Mouse (Mus musculus): ENCODE data around the gene Aftph.
"Not testable (repeated sequence)": the region's sequence is repeated elsewhere in the genome, so short reads cannot be mapped to it uniquely, and the experiment has no call there.

Gene Aftph

DNA sequence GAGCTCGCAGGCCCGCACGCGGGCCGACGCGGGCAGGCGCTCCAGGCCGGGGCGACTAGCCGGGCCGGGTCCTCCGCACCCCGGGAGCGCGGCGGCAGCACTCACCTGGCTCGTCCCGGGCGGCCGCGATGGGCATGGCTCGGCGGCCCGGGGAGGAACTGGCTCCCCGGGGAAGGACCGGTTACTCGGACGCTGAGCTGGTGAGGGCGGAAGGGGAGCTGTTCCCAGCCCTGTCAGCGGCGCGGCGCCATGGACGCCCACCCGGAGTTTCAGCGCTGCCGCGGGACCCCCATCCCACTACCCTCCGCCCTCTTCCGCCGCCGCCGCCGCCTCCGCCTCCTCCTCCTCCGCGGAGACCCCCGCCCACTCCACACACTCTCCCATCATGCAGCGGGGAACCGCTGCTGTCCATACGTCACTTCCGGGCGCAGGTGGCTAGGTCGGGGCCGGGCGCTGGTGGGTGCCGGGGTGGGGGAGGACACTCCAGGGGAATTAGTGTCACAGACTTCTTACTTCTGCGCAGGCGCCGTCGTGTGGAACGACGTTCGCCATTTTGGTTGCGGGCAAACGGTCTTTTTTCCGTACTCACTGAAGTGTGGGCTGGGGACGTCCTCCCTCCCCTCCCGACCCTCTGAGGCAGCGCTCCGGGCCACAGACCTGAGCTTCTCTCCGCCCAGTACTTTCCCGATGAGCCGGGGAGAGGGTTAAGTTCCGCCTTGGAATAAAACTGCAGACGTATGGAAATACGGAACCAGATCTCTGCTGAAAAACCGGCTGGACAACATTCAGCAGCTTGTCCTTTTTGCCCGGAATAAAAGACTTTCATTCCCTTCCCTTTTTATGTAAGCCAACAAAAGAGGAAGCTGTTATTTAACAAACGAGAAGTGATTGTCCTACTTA is at the start of gene Aftph:
Aftph (minus strand) TSS at position 389 of the 900 bp plus-strand sequence.
- peak; percentile 94 to 96 for DNase-seq (ENCODE audit: low spot score in 2 of 2)

DNA sequence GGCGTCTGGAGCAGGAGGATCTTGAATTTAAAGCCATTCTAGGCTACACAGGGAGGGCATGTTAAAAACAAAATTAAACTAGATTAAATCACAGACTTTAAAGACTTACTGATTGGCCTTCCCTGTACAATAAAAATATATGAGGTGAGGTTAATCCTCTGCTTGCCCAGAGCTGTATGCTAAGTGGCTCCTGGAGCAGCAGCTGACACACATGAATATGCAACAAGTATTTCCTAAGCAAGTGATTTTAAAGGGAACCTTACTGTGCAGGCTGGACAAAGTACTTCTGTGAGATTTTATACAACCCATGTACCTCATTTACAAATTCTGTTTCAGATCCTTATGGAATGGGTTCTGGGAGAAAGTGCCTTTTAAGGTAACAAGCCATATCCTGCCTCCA is 47.6 kb upstream of the Aftph start:
- DNase-seq (ENCODE audit: low spot score in 2 of 2) = no peak

DNA sequence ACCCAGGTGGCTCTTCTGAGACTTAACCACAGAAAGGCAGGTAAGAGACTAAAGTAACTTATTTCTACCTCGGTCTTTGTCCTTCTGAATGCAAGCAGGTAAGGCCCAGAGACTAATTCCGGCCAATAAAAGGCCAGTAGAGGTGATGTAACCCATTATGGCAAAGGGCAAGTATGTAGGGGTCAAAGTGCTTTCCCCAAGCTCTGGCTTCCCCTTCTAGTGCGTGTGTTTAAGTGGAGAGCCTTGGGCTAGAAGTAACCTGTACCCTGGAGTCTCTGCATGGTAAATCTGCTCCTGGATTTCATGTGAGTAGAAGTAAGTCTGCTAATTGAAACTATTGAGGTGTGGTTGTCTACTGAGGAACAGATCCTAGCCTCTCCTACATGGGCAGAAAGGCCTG is 46.7 kb upstream of the Aftph start:
- no peak for DNase-seq (ENCODE audit: low spot score in 2 of 2)

DNA sequence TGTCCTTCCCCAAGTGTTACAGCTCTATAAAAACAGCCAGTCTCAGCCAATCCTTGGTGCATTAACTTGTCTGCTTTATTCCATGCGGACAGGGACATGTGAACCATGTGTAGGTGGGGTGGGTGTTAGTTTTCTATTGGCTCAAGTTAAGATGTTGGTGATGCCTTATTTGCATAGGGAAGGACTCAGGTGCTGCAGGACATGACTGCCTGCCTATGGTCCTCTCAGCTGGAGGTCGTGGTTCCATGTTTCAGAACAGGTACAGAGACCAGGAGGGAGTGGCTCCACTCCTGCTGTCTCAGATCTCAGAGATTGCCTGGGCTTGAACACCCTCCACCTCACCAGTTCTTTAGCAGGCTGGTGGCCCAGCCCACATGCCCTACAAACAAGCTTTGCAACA is 44.8 kb upstream of the Aftph start:
- no peak for DNase-seq (ENCODE audit: low spot score in 2 of 2)

DNA sequence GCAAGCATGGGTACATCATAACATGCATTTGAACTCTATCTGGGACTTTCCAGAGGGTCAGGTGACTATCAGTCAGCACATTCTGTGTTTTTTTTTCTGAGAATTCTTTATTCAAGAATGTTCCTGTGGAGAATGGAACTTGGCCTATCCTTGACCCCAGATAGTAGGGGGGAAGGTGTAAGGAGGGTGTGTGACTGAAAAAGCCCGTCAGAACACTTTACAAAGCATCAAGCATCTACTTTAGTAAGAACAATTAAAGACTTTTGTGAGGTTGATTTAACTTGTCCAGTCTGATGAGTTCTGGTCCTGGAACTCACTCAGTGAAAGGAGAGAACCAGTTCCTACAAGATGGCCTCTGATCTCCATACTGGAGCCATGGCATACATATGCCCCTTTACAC is 43.8 kb upstream of the Aftph start:
- no peak for DNase-seq (ENCODE audit: low spot score in 2 of 2)

DNA sequence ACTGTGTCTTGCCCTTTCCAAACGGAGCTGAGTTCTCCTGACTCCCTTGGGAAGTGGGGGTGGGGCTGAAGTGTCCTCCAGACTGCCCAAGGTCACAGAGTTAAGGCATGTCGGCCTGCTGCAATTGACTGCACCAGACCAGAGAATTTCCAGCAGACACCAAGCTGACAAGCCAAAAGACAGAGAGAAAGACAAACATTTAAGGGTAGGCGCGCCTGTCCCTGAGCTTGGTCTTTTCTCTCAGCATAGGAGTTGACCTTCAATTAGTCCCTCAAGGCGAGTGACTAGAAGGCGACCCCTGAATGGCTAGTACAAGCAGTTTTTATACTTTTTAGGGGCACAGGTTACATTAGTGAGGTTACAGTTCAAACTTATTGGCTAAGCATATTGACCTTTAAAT is 43.4 kb upstream of the Aftph start:
- DNase-seq (ENCODE audit: low spot score in 2 of 2) = no peak

DNA sequence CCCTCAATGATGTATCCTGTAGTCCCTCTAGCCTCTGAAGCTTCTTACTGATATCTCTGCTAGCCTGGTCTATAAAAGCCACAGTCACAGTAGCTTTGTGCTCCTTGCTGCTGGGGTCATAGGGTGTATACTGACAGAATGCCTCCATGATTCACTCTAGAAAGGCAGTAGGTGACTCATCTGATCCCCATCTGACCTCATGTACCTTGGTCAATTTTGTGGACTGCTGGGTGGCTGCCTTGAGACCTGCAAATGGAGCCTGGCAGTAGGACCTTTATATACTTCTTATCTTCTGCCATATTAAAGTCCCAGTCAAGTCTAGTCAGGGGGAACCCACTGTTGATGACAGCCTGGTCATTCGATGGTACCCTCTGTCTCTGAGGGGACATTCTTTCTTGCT is 42.1 kb upstream of the Aftph start:
- DNase-seq (ENCODE audit: low spot score in 2 of 2) = no peak

DNA sequence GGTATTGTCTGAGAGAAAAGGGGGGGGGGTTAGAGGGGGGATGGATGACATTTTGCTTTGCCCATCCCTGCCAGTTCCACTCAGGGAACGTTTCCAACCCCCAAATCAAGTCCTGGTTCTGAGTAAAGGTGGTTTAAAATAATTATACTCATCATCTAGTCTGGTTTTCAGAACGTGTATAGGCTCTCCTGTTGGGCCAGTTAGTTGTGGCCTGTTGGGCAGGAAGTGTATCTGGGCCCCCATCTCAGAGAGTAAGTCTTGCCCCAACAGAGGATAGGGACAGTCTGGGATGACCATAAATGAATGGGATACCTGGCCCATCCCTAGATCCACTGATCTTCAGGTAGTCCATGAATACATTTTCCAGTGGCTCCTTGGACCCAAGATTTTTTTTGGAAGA is 41.2 kb upstream of the Aftph start:
- no peak for DNase-seq (ENCODE audit: low spot score in 2 of 2)

DNA sequence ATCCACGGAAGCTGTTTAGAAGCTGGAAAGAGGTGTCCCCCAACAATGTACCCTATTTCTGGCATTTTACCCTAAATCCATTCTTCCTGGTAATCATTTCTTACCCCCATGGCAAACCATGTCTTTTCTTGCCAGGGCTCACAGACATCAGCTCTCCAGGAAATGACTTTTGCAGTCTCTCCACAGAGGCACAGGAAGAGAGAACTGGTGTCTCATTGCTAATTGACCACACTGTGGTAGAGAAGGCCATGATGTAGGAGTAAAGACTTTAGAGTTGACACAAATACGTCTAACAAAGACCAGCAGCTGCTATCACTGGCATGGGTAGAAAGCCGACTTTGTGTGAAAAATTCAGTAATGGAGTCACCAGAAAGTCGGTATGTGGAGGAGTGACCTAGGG is 38.9 kb upstream of the Aftph start:
- no peak for DNase-seq (ENCODE audit: low spot score in 2 of 2)

DNA sequence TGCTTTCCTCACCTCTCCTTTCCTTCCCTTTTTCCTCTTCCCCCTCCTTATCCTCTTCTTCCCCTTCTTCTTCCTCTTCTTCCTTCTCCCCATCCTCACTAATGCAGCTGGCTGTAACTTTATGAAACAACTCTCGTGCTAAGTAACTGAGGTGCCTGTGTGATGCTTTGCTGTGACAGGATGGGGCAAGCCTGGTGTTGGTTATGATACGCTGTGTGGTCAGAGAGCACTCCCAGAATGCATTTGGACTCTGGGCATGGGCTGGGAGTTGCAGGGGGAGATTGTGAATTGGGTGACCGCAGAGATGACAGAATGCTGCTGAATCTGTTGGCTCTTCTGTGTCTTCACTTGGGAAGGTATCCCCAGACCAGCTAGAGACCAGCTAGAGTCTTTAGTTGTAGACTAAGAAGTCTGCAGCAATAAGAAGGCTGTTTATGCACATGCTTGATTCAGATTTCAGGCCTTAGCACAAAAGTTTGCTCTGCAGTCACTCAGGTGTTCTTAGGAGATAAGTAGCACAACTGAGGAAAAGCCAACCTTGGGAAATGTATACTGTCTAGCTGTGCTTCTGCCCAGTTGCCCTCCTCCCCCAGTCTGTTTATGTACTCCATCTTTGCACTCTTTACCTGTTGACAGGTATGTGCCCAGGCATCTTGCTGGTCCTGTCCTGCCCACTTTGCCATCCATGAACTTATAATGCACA is 37.6 kb upstream of the Aftph start:
- no peak for DNase-seq (ENCODE audit: low spot score in 2 of 2)

DNA sequence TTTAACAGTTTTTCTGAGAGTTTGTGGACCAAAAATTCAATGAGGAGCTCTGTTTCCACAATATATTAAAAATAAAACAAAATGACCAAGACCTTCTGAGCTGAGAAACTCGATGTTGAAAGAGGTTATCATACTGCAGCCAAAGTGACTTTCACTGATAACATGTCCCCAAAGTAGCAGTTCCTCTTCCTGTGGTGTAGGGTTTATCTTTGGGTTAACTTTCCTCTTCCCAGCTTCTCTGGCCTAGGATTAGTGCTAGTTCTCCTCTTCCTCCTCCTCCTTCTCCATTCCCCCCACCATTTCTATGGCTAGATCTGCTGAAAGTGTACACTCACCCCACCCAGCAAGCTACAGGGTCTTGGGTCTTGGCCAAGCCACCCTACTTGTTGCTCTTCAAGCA is 36.9 kb upstream of the Aftph start:
- DNase-seq (ENCODE audit: low spot score in 2 of 2) = no peak

DNA sequence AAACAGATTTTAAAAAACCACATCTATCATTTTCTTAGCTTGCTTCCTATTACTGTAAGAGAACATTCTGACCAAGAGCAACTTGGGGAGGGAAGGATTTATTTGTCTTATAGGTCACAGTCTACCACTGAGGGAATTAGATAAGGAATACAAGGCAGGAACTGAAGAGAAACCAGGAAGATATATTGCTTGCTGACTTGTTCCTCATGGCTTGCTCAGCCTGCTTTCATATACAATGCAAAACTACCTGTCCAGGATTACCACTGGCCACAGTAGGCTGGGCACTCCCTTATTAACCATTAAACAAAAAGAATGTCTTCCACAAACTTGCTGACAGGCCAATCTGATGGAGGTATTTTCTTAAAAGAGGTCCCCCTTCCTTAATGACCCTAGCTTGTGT is 35.3 kb upstream of the Aftph start:
- DNase-seq (ENCODE audit: low spot score in 2 of 2) = no peak

DNA sequence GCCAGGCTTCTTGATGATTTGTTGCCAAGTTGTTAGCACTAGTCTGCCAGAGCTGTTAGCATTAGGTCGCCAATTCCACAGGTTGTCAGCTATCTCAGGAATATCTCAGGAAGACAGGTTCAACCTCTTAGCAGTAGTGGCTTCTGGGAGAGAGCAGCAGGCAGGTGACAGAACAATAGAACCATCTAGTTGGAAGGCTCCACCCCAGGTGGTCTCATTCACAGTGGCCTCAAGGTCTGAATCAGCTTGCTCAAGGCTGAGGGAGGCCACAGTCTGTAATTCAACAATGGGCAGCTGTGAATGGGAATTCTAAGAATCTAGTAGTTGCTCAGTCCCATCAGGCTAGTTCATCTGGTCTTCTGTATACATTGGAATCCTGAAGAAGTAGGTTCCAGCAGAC is 31.3 kb upstream of the Aftph start:
- no peak for DNase-seq (ENCODE audit: low spot score in 2 of 2)

DNA sequence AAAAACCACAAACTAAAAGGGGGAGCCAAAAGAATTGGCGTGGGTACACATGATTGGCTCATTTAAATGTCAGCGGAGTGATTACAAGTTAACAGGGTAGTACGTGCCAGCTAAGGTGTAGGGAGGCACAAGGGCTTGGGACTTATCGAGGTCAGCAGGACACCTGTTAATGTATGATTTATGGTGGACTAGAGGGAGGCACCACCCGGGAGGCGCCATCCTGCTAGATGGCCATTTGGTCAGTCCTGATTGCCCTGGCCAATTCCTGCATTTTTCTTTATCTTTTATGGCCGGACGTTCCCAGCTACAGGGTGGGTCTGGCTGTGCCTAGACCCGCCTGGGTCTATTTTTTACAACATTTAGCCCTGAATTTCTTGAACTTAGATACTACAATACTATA is 30.4 kb upstream of the Aftph start:
- not testable (repeated sequence) for DNase-seq (ENCODE audit: low spot score in 2 of 2)

DNA sequence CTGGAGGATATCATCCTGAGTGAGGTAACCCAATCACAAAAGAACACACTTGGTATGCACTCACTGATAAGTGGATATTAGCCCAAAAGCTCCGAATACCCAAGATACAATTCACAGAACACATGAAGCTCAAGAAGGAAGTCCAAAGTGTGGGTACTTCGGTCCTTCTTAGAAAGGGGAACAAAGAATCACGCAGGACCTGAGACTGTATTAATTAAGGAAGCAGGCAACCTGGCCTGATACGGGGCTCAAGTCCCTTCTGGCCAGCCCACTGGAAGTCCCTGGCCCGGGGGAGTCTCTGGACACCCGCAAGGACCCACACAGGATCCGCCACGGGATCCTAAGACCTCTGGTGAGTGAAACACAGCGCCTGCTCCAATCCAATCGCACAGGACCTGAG is 20.6 kb upstream of the Aftph start:
- DNase-seq (ENCODE audit: low spot score in 2 of 2) = not testable (repeated sequence)

DNA sequence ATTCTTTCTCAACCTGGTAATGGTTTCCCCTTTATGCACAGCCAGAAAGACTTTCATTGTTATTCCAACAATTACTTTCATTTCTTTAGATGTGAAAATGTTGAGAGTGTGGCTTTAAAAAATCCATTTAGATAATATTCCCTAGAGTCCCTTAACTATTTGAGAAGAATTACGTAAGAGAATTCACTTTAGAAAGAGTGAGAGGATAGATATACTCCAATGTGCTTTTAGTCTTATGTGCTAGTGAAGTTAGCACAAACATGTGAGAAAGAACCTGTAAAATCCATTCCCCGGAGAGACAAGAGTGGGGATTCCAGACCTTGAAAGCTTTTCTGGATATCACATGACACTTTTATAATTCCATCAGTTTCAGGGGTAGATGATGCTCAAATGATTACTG is 9.2 kb upstream of the Aftph start:
- no peak for DNase-seq (ENCODE audit: low spot score in 2 of 2)

DNA sequence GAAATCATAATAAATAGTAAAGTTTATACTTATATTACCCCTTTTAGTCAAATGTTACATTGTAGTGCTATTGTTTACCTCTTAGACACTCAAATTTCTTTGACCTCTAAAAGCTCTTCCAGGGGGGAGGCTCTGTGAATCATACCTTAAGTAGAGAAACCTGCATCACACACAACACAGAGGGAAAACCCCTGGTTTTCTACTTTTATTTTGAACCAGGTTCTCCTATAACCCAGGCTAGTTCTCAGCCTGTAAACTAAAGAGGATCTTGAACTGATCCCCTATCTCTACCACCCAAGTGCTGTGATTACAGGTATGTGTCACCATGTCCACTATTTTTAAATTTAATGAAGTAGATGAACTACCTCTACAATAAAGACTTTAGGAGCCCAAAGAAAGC is 2.0 kb upstream of the Aftph start:
- DNase-seq (ENCODE audit: low spot score in 2 of 2) = no peak

DNA sequence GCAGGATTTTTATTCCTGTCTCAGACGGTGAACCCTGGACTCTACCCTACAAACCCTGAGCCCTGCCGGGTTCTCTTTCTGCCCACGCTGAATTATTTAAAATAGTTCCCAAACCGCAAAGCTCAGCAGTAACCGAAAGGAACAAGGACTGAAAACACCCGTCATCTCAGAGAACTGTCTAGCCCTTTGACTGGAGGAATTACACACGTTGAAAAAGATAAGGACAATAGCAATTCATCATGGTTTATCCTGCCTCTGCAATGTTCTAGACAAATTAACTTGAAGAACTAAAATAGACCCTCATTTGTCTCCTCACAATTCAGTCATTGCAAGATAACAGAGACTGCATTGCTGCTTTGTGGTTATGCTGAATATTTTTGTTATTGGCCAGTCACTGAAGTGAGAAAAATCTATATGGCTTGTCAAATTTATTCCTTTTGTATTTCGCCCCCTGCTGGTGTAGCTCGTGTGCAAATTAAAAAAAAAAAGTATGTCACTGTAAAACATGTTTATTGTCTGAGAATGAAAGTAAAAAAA is 1.0 kb upstream of the Aftph start:
- DNase-seq (ENCODE audit: low spot score in 2 of 2) = peak in 1 of 2 experiments; percentile 79

DNA sequence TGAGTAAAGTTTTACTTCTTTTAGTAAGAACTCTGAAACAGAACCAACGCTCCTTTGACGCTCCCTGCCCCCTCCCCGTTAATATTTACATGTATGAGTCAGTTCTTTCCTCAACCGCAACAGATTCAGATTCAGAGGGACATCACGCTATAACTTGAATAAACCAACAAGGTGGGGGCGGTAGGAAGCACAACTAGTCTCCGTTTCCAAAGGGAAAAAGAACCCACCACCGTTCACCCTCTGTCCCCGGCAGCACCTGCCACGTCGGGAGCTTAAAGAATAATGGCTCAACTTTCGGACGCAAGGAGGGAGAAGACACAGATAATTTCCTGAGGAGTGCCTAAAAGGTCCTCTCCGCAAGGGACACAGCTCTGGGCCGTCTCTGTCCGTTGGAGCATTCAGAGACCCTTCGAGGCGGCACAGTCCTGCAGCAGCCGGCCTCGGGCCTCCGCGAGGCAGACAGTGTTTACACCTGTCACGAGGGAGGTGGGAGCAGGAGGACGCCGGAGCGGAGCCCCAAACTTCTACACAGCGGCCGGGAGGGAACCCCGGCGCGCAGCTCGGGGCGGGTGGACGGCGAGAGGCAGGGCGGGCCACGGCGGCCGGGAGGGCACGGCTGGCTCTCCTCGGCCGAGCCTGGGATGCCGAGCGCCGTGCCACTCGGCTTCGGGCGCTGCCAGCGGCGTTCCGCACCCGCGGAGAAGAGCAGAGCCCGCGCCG is 748 bp downstream of the Aftph start:
- peak in 1 of 2 experiments; percentile 39 for DNase-seq (ENCODE audit: low spot score in 2 of 2)

DNA sequence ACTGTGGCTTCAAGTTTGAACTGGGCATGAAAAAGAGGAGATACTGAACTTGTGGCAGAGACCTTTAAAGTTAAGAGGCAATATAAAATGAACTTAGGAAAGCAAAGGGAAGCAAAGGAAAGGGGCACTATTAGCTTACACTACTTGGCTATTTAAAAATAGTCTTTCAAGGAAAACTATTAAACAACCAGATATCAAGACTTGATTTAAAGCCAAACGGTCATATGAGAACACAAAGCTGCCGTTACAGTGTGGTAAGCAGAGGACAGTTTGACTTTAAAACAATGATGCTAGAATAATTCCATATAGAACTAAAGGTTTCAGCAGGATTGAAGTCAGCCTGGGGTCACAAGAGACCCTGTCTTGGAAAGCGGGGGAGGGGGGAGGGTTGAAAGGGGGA is 7.3 kb downstream of the Aftph start:
- no peak for DNase-seq (ENCODE audit: low spot score in 2 of 2)

DNA sequence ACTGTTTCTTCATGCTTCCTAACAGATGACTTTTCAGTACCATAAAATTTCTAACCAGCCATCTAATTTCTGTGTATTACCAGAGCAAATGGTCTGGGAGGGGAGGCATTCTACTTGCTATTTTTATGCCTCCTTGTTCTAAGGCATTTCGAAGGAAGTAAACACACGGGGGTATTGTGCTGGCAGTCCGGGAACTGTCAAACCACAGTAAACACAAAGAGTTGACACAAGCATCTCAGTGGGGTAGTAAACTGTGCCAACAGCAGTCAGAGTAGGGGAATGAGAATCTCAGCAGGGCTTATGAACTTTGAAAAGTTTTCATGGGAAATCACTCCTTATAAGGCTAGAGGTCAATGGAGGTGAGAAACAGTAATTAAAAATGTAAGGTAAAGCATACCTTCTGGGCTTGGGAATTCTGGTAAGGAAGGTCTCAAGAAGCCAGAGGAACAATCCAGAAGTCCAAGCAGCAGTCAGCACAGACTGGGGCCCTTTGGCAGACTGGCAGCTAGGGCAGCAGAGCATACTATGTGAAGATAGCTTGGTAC is 7.8 kb downstream of the Aftph start:
- DNase-seq (ENCODE audit: low spot score in 2 of 2) = no peak

DNA sequence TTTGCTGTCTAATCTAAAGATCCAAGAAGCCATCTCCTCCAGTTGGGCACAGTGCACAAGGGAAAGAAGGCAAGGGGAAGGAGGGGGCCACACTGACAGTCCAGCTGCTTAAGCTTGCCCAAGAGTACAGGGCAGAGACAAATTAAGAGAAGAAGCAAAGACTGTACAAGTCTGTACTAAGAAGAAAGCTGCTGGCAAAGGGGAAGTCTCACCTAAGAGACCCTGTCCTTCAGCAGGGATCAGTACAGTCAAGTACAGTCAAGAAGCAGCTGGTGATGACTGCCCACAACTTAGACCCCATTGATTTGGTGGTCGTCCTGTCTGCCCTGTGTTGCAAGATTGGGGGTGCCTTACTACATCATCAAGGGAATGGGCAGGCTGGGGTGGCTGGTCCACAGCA is 12.0 kb downstream of the Aftph start:
- DNase-seq (ENCODE audit: low spot score in 2 of 2) = no peak

All from left cerebral cortex, adult 9 months (tissue).